Mouse (Mus musculus) megakaryocyte, embryonic 14.5 days (primary cell): ENCODE data around the gene Lgr5.

ENCODE experiments used
- FLI1 ChIP-seq: IDR thresholded peaks from 2 replicates; pipeline ENCODE4 v1.6.1; 2012; ENCODE audit warnings: low read length, inconsistent platforms, mixed read lengths
- GATA1 ChIP-seq: IDR thresholded peaks from 3 replicates; pipeline ENCODE4 v1.6.1; 2012; ENCODE audit warnings: mixed read lengths, low read length, inconsistent platforms, borderline replicate concordance

- no peak for TF ChIP-seq GATA1
- TF ChIP-seq FLI1, result no peak
Measured at GRCm38 (mm10) chr10:115595748-115596147, 8.2 kb upstream of the Lgr5 start.
